Mouse (Mus musculus) neural tube, embryonic 12.5 days (tissue): ENCODE measurements around the gene Haus4. TPM values are rescaled to one million over a fixed set of nuclear protein-coding genes. Genes with fewer than 3 reads are reported as not detected.

ENCODE experiments used
- polyA plus RNA-seq: library from polyadenylated mRNA; unstranded; fragments of >200 nt; fragmentation: Nextera tagmentation; extraction: Ambion mirVana; gene quantifications from 2 replicates; pipeline ENCODE4 v1.2.1, GENCODE M21; 2016

Gene Haus4
- polyA plus RNA-seq, 1 experiment from 2014 or later, result 37.9 TPM

Other genes starting within 250 kb of the Haus4 start
- 45.9 and 50.2 TPM in 2 replicates for gene Oxa1l, start 193.8 kb downstream of the Haus4 start, polyA plus RNA-seq
- gene Slc7a7, start 136.8 kb downstream of the Haus4 start, polyA plus RNA-seq, result 5.6 and 5.7 TPM in 2 replicates
- gene Mrpl52, start 127.7 kb downstream of the Haus4 start, polyA plus RNA-seq, result 250 and 276 TPM in 2 replicates
- gene Mmp14, start 123.0 kb downstream of the Haus4 start, polyA plus RNA-seq, result 79.5 and 81.0 TPM in 2 replicates
- gene Lrp10, start 90.5 kb downstream of the Haus4 start, polyA plus RNA-seq, result 34.9 and 37.5 TPM in 2 replicates
- 40.0 and 41.4 TPM in 2 replicates for gene Rem2, start 78.5 kb downstream of the Haus4 start, polyA plus RNA-seq
- gene Prmt5, start 37.1 kb downstream of the Haus4 start, polyA plus RNA-seq, result 102 and 105 TPM in 2 replicates
- 32.9 and 36.6 TPM in 2 replicates for gene Ajuba, start 22.9 kb upstream of the Haus4 start, polyA plus RNA-seq
- 8.4 and 8.6 TPM in 2 replicates for gene 4931414P19Rik, start 51.4 kb upstream of the Haus4 start, polyA plus RNA-seq
- gene Psmb5, start 63.4 kb upstream of the Haus4 start, polyA plus RNA-seq, result 404 and 429 TPM in 2 replicates
- gene Psmb11, start 66.8 kb upstream of the Haus4 start, polyA plus RNA-seq, result not detected in 2 replicates
- gene Gm17606, start 86.3 kb upstream of the Haus4 start, polyA plus RNA-seq, result not detected in 2 replicates
- 9.5 and 10.0 TPM in 2 replicates for gene Cdh24, start 86.7 kb upstream of the Haus4 start, polyA plus RNA-seq
- 92.0 and 93.3 TPM in 2 replicates for gene 1700123O20Rik, start 131.6 kb upstream of the Haus4 start, polyA plus RNA-seq
- gene Acin1, start 132.3 kb upstream of the Haus4 start, polyA plus RNA-seq, result 140 and 167 TPM in 2 replicates
- gene Gm29776, start 144.2 kb upstream of the Haus4 start, polyA plus RNA-seq, result 0.10 and 0.17 TPM in 2 replicates
- gene Cebpe, start 157.6 kb upstream of the Haus4 start, polyA plus RNA-seq, result 0.15 TPM in 1 of 2 replicates, not detected in the other
- 3.1 and 3.7 TPM in 2 replicates for gene Slc7a8, start 227.3 kb upstream of the Haus4 start, polyA plus RNA-seq